Mouse (Mus musculus) bone marrow, adult 2 months (tissue): ENCODE results near the gene Tmem9b. TPM values are rescaled to one million over a fixed set of nuclear protein-coding genes. Genes with fewer than 3 reads are reported as not detected.

Experiments used
- H3K27ac ChIP-seq: fragments of 200-500 bp; 2 replicates; pipeline ENCODE4 v1.5.1; 2012; ENCODE audit warnings: low read depth, mild to moderate bottlenecking, control low read depth, inconsistent platforms, low read length; ENCODE audit not compliant: control insufficient read depth, poor library complexity, insufficient read depth
- H3K4me1 ChIP-seq: fragments of 200-500 bp; 2 replicates; pipeline ENCODE4 v1.6.1; 2011; ENCODE audit warnings: low read length; ENCODE audit not compliant: control insufficient read depth, insufficient read depth
- H3K4me3 ChIP-seq: fragments of 200-500 bp; replicated peaks from 2 replicates; pipeline ENCODE3; 2011; ENCODE audit warnings: mild to moderate bottlenecking, low read depth, low read length, control low read depth; ENCODE audit not compliant: control insufficient read depth
- CTCF ChIP-seq: fragments of 200-500 bp; IDR thresholded peaks from 2 replicates; pipeline ENCODE4 v1.5.1; 2011; ENCODE audit warnings: low read length, control low read depth; ENCODE audit not compliant: control insufficient read depth, insufficient read depth
- POLR2A ChIP-seq: fragments of 200-500 bp; IDR thresholded peaks from 2 replicates; pipeline ENCODE4 v1.6.1; 2011; ENCODE audit warnings: low read depth, mild to moderate bottlenecking, control low read depth, low read length, borderline replicate concordance; ENCODE audit not compliant: control insufficient read depth
- WGBS: fragments of 180-500 bp; shearing (Covaris S2); methylation state at CpG from one replicate; pipeline ENCODE4 v1.1.7; 2018; 5-methylcytosine and 5-hydroxymethylcytosine counted together
- polyA plus RNA-seq: library from polyadenylated mRNA; stranded (reverse); fragments of >200 nt; gene quantifications from 2 replicates; pipeline ENCODE4 v1.2.4, GENCODE M21; 2011; ENCODE audit warnings: low replicate concordance; ENCODE audit not compliant: missing spikeins, insufficient read depth, insufficient read length

Gene Tmem9b
- polyA plus RNA-seq, 1 experiment = 20.4 TPM

DNA sequence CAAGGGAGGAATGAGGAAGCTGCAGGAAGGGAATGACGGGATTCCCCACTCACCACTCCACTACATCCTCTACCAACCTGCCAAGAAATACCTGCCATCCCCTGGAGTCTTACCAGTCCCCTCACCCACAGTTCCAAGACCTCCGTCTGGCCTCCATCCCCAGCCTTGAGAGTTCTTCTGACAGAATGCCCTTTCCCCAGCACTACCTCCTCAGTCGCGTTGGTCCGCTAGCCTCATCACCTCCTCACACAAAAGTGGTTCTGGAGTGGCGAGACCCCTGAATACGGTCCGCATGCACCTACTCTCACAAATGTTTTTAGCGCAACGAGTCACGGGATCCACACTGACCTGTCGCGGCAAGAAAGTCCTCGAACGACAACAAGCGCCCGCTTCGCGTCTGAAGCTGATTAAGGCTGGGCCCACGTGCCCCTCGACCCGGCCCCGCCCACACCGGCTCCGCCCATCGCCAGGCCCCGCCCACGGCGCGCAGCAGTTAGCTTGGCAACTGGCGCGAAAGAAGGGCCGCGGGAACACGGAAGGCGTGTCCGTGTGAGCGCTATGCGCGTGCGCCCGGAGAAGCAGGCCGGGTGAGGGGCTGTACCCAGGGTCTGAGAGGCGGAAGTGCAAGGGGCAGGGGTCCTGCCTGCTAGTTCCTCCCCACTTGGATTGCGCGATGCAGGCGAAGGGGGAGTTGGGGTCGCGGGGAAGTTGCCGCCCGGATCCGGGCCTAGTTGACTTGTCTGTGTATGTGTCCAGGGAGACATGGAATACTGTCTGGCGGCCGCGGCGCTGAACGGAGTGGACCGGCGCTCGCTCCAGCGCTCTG is 49.3 kb downstream of the Tmem9b start, which contains the start of the genes St5 and Akip1:
St5 (minus strand) TSS at position 416 of the 826 bp plus-strand sequence.
Akip1 (plus strand) TSS at position 501 of the 826 bp plus-strand sequence.
- H3K4me1 ChIP-seq = peaks cover 3% of the 10 kb centered on the region
- peak within 1 kb of the TSS; percentile 9 for H3K27ac ChIP-seq
- peak within 1 kb of the TSS; percentile 76 for H3K4me3 ChIP-seq
- 2% methylated on average over 61 of the region's 61 CpGs for WGBS
- no peak for TF ChIP-seq CTCF
- peak; percentile 91; the same call in 1 of the 2 replicates for TF ChIP-seq POLR2A

DNA sequence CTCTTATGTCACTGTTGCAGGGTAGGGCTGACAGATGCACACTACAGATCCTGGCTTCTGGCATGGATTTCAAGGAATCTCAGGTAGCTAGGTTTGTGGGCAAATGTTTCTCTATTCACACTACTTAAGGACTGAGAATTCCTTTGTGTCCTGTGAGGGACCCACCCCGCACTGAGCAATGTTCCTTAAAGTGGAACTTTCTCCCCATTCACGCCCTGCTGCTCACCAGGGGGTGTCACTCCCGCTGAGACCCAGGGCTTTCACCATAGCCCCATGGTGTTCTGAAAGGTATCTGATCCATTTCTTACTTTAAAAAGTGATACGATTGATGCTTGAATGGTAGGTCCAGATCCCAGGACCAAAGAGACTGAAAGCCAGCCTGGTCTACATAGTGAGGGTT is 50.0 kb downstream of the Tmem9b start:
- WGBS = 81% methylated on average over 4 of the region's 4 CpGs
- Histone ChIP-seq H3K4me3 (no peak overlapping the region), H3K27ac (no peak overlapping the region), H3K4me1 (peaks cover 3% of the 10 kb centered on the region)
- no peak for TF ChIP-seq POLR2A
- no peak for TF ChIP-seq CTCF

- TF ChIP-seq CTCF (no peak), POLR2A (no peak)
- peaks cover 3% of the 10 kb centered on the region for H3K4me1 ChIP-seq
- H3K4me3 ChIP-seq = no peak overlapping the region
- H3K27ac ChIP-seq = no peak overlapping the region
Observed at GRCm38 (mm10) chr7:109700213-109700612, 52.5 kb downstream of the Tmem9b start.

DNA sequence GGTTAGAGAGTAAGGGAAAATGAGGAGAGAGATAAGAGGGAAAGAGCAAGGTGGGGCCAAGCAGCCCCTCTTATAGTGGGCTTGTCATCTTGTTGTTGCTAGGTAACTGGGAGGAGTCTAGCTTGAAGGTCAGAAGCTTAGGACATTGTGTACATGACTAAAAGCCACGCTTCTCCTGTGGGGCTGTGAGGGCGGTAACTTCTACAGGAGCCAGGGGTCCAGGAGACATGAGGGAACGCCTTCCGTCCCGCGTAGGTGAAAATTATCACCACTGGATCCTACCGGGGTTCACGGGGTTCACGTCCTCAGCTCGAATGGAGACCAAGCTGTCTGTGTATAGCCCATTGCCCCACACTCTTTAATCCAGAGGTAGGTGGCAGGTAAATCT is 57.3 kb downstream of the Tmem9b start:
- TF ChIP-seq CTCF (no peak), POLR2A (no peak)
- Histone ChIP-seq H3K4me1 (no peaks in the 10 kb centered on the region), H3K27ac (no peak overlapping the region), H3K4me3 (no peak overlapping the region)
- WGBS = 89% methylated on average over 10 of the region's 10 CpGs

DNA sequence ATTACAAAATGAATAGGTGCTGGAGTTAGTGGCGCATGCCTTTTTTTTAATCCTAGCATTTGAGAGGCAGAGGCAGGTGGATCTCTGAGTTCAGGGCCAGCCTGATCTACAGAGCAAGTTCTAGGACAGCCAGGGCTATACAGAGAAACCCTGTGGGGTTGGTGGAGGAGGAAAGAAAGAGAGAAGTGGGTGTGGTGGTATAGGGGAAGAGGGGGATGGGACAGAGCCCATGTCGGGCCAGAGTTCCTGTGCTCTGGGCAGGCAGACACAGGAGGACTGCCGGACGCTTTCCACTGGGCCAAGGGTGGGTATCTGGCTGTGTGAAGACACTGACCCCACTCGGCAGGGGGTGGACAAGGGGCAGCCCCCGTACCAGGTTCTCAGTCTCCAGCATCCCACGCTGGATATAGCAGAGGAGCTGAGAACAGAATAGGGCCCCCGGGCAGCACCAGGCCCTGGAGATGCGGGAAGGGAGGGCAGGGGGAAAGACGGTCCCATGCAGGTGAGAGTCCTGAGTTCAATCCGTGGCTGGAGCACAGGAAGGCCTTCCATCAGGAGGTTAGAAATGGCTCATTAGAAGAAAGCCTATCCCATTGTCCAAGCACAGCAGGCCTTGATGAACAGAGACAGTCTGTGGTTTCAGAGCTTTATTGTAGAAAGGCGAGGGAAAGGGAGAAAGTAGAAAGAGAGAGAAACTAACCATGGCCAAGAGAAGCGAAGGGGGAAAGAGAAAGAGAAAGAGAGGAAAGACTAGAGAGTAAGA is 57.9 kb downstream of the Tmem9b start:
- WGBS = 78% methylated on average over 13 of the region's 13 CpGs
- no peak for TF ChIP-seq CTCF
- TF ChIP-seq POLR2A = no peak
- no peak overlapping the region for H3K4me3 ChIP-seq
- H3K27ac ChIP-seq = no peak overlapping the region
- H3K4me1 ChIP-seq = no peaks in the 10 kb centered on the region

GRCm38 (mm10) chr7:109690961-109691360 is 61.7 kb downstream of the Tmem9b start:
- TF ChIP-seq CTCF (no peak), POLR2A (no peak)
- WGBS = 86% methylated on average over 5 of the region's 5 CpGs
- no peaks in the 10 kb centered on the region for H3K4me1 ChIP-seq
- no peak overlapping the region for H3K4me3 ChIP-seq
- no peak overlapping the region for H3K27ac ChIP-seq

GRCm38 (mm10) chr7:109690101-109690500 is 62.6 kb downstream of the Tmem9b start:
- TF ChIP-seq CTCF = no peak
- TF ChIP-seq POLR2A = no peak
- no peaks in the 10 kb centered on the region for H3K4me1 ChIP-seq
- H3K27ac ChIP-seq = no peak overlapping the region
- WGBS = 85% methylated on average over 3 of the region's 3 CpGs
- H3K4me3 ChIP-seq = no peak overlapping the region

DNA sequence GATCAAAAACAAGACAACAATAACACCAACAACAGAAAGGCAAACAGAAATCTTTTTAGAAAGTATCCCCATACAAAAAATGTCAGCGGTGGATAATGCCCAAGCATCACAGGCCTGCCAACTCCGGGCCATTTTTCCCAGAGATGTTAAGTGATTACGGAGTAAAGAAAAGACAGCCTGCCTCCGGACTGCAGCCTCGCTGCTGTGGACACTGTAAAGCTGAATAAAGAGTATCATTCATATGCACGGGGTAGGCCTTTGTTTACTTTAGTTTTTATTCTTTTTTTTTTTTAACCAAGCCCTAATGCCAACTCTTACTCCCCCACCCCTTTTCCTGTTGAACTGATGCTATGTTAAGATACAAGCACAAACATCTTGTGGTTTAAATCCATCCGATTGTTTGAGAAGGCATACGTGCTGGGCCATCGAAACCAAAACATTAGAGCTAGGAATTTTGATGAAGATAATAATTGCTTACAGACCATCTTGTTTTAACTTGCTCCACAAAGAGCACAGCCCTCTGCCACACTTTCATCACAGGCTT is 66.0 kb downstream of the Tmem9b start:
- 65% methylated on average over 9 of the region's 9 CpGs for WGBS
- TF ChIP-seq CTCF = no peak
- H3K4me3 ChIP-seq = no peak overlapping the region

More for the DNA sequence above, 66.0 kb downstream of the Tmem9b start:
- H3K27ac ChIP-seq = no peak overlapping the region
- H3K4me1 ChIP-seq = no peaks in the 10 kb centered on the region

Other genes starting within 250 kb of the Tmem9b start
- gene Trim66, start 244.7 kb downstream of the Tmem9b start, polyA plus RNA-seq = 5.7 TPM in 1 of 2 replicates, not detected in the other
- 394 and 562 TPM in 2 replicates for gene Rpl27a, start 233.7 kb downstream of the Tmem9b start, polyA plus RNA-seq
- gene St5, start 49.3 kb downstream of the Tmem9b start, polyA plus RNA-seq = 29.9 and 46.2 TPM in 2 replicates
- 22.7 and 23.1 TPM in 2 replicates for gene Akip1, start 49.2 kb downstream of the Tmem9b start, polyA plus RNA-seq
- not detected in 2 replicates for gene BC051019, start 29.0 kb downstream of the Tmem9b start, polyA plus RNA-seq
- not detected in 2 replicates for gene Ascl3, start 21.1 kb downstream of the Tmem9b start, polyA plus RNA-seq
- gene Nrip3, start 29.1 kb upstream of the Tmem9b start, polyA plus RNA-seq = 2.0 and 3.3 TPM in 2 replicates
- 0.55 TPM in 1 of 2 replicates, not detected in the other for gene Scube2, start 112.8 kb upstream of the Tmem9b start, polyA plus RNA-seq
- gene Dennd5a, start 207.6 kb upstream of the Tmem9b start, polyA plus RNA-seq = 27.2 and 54.9 TPM in 2 replicates
- gene Tmem41b, start 234.1 kb upstream of the Tmem9b start, polyA plus RNA-seq = 12.1 and 18.8 TPM in 2 replicates